Comparison of ENCODE assay signal across 12 mouse cellular contexts in genomic region chr5:131802340-131803036, GRCm38 (mm10).
A peak's percentile ranks its signal among the peaks of the same experiment; 100 is the strongest.
DNase-seq lines count a peak whose midpoint lies in the region; ATAC-seq and TF ChIP-seq lines count a peak whose summit lies in the region.
"Had no signal": no experiment of that assay in that cellular context is flagged by ENCODE, and none has a peak within 500 bp of the region (broad histone marks: within the 10 kb centered on the region; RNA-seq: fewer than 3 reads in every experiment).

No protein-coding gene starts in this region.

- 29% methylated on average over 6 of the region's 6 CpGs for WGBS in embryonic facial prominence, embryonic 14.5 days
- 44% methylated on average over 6 of the region's 6 CpGs for WGBS in limb, embryonic 12.5 days
- 12% methylated on average over 6 of the region's 6 CpGs for WGBS in neural tube, embryonic 14.5 days

- no peak for DNase-seq in layer of hippocampus, adult 2 months (ENCODE audit: low spot score in 2 of 2)
- DNase-seq in layer of hippocampus, adult 8-10 months (ENCODE audit: low spot score in 2 of 2) = no peak
- peak; percentile 49 for DNase-seq in embryonic facial prominence, embryonic 14.5 days (ENCODE audit: low spot score)
- DNase-seq in layer of hippocampus, postnatal 36 days = no peak
- no peak for DNase-seq in urinary bladder, postnatal 4 days (ENCODE audit: low spot score in 2 of 2)
- DNase-seq: layer of hippocampus, adult 9-11 months; liver; lung, postnatal 10 days had no signal

- H3K27ac ChIP-seq in layer of hippocampus, adult 2 months = peak overlapping the region; percentile 63
- H3K27ac ChIP-seq in embryonic facial prominence, embryonic 14.5 days (replicated peaks; ENCODE audit: low read depth, low read length) = no peak overlapping the region
- 0 out of 2 replicates have a peak overlapping the region, but pooled peaks have one; percentile 29 for H3K27ac ChIP-seq in limb, embryonic 12.5 days
- H3K27ac ChIP-seq in neural tube, embryonic 14.5 days (ENCODE audit: low read depth, low read length) = peak overlapping the region; percentile 22; the same call in 1 of the 2 replicates
- H3K27ac ChIP-seq: embryonic facial prominence, embryonic 12.5 days; heart, embryonic 10.5 days had no signal

- no peaks in the 10 kb centered on the region for H3K27me3 ChIP-seq in embryonic facial prominence, embryonic 14.5 days (replicated peaks; ENCODE audit: control insufficient read depth, insufficient read depth, low read length)
- no peaks in the 10 kb centered on the region for H3K27me3 ChIP-seq in limb, embryonic 12.5 days
- no peaks in the 10 kb centered on the region for H3K27me3 ChIP-seq in neural tube, embryonic 14.5 days (ENCODE audit: control insufficient read depth, insufficient read depth, low read length)

- no peaks in the 10 kb centered on the region for H3K36me3 ChIP-seq in embryonic facial prominence, embryonic 14.5 days (ENCODE audit: control insufficient read depth, insufficient read depth, low read length)
- H3K36me3 ChIP-seq in limb, embryonic 12.5 days = no peaks in the 10 kb centered on the region
- H3K36me3 ChIP-seq in neural tube, embryonic 14.5 days (ENCODE audit: control insufficient read depth, insufficient read depth, low read length) = no peaks in the 10 kb centered on the region
- H3K36me3 ChIP-seq: embryonic facial prominence, embryonic 12.5 days; heart, embryonic 10.5 days had no signal

- peak; percentile 69 for ATAC-seq in embryonic facial prominence, embryonic 14.5 days (ENCODE audit: low read depth)
- no peak for ATAC-seq in limb, embryonic 12.5 days (ENCODE audit: insufficient number of reproducible peaks, insufficient read depth, low FRiP score, low TSS enrichment, low read depth)
- ATAC-seq in neural tube, embryonic 14.5 days (ENCODE audit: low read depth) = peak; percentile 51; the same call in 1 of the 2 replicates

- H3K4me2 ChIP-seq in embryonic facial prominence, embryonic 14.5 days (ENCODE audit: low read depth, low read length) = no peak overlapping the region
- no peak overlapping the region for H3K4me2 ChIP-seq in limb, embryonic 12.5 days
- no peak overlapping the region for H3K4me2 ChIP-seq in neural tube, embryonic 14.5 days (ENCODE audit: low read depth, low read length)
- H3K4me2 ChIP-seq: embryonic facial prominence, embryonic 12.5 days had no signal

- H3K9ac ChIP-seq in embryonic facial prominence, embryonic 14.5 days (ENCODE audit: low read depth, low read length) = no peak overlapping the region
- no peak overlapping the region for H3K9ac ChIP-seq in limb, embryonic 12.5 days (replicated peaks)
- no peak overlapping the region for H3K9ac ChIP-seq in neural tube, embryonic 14.5 days (replicated peaks; ENCODE audit: low read depth, low read length)
- H3K9ac ChIP-seq: embryonic facial prominence, embryonic 12.5 days had no signal

- H3K4me3 ChIP-seq in layer of hippocampus, adult 2 months = no peak overlapping the region
- no peak overlapping the region for H3K4me3 ChIP-seq in embryonic facial prominence, embryonic 14.5 days (ENCODE audit: low read depth, low read length)
- no peak overlapping the region for H3K4me3 ChIP-seq in limb, embryonic 12.5 days (replicated peaks)
- H3K4me3 ChIP-seq in neural tube, embryonic 14.5 days (ENCODE audit: low read depth, low read length) = no peak overlapping the region
- H3K4me3 ChIP-seq: embryonic facial prominence, embryonic 12.5 days; heart, embryonic 10.5 days had no signal

- H3K4me1 ChIP-seq in embryonic facial prominence, embryonic 14.5 days (ENCODE audit: control insufficient read depth, insufficient read depth, low read length) = peaks cover 25% of the 10 kb centered on the region
- H3K4me1 ChIP-seq in limb, embryonic 12.5 days (replicated peaks) = peaks cover 32% of the 10 kb centered on the region
- peaks cover 18% of the 10 kb centered on the region for H3K4me1 ChIP-seq in neural tube, embryonic 14.5 days (ENCODE audit: control insufficient read depth, insufficient read depth, low read length)

- H3K9me3 ChIP-seq in embryonic facial prominence, embryonic 14.5 days (ENCODE audit: control insufficient read depth, low read length) = no peaks in the 10 kb centered on the region
- H3K9me3 ChIP-seq in limb, embryonic 12.5 days = no peaks in the 10 kb centered on the region
- no peaks in the 10 kb centered on the region for H3K9me3 ChIP-seq in neural tube, embryonic 14.5 days (ENCODE audit: control insufficient read depth, low read length)
- H3K9me3 ChIP-seq: embryonic facial prominence, embryonic 12.5 days; heart, embryonic 10.5 days had no signal

- no peak for TF ChIP-seq CTCF in layer of hippocampus, adult 2 months (conservative IDR thresholded peaks at IDR 0.05)
